Mouse (Mus musculus) thymus, adult 2 months (tissue): ENCODE data around the gene D17Wsu92e. TPM values are rescaled to one million over a fixed set of nuclear protein-coding genes. Genes with fewer than 3 reads are reported as not detected.

ENCODE experiments used
- DNase-seq: peaks from one replicate; pipeline ENCODE4 v3.0.0; 2021
- H3K27ac ChIP-seq: fragments of 200-500 bp; 2 replicates; pipeline ENCODE4 v1.5.1; 2012; ENCODE audit warnings: low read length, control low read depth; ENCODE audit not compliant: control insufficient read depth, insufficient read depth
- H3K27me3 ChIP-seq: fragments of 200-500 bp; 2 replicates; pipeline ENCODE4 v1.6.1; 2012; ENCODE audit warnings: mild to moderate bottlenecking, low read length, moderate library complexity, mixed read lengths; ENCODE audit not compliant: control insufficient read depth, insufficient read depth
- H3K36me3 ChIP-seq: fragments of 200-500 bp; 2 replicates; pipeline ENCODE4 v1.6.1; 2012; ENCODE audit warnings: mild to moderate bottlenecking, low read length, moderate library complexity; ENCODE audit not compliant: control insufficient read depth, insufficient read depth
- H3K4me1 ChIP-seq: fragments of 200-500 bp; replicated peaks from 2 replicates; pipeline ENCODE4 v1.6.1; 2012; ENCODE audit warnings: low read length; ENCODE audit not compliant: control insufficient read depth, insufficient read depth
- H3K4me3 ChIP-seq: fragments of 200-500 bp; 2 replicates; pipeline ENCODE4 v1.5.1; 2012; ENCODE audit warnings: mild to moderate bottlenecking, low read length, control low read depth, moderate library complexity; ENCODE audit not compliant: control insufficient read depth, insufficient read depth
- CTCF ChIP-seq: fragments of 200-500 bp; IDR thresholded peaks from 2 replicates; pipeline ENCODE4 v1.5.1; 2012; ENCODE audit warnings: mild to moderate bottlenecking, control low read depth, low read length, moderate library complexity, borderline replicate concordance; ENCODE audit not compliant: control insufficient read depth, poor library complexity, insufficient read depth; ENCODE audit errors: extremely low read depth
- POLR2A ChIP-seq: fragments of 200-500 bp; IDR thresholded peaks from 2 replicates; pipeline ENCODE4 v1.6.1; 2012; ENCODE audit warnings: mild to moderate bottlenecking, low read length, control low read depth, moderate library complexity; ENCODE audit not compliant: control insufficient read depth, poor library complexity, insufficient read depth; ENCODE audit errors: extremely low read depth
- WGBS: fragments of 180-500 bp; shearing (Covaris S2); methylation state at CpG from one replicate; pipeline ENCODE4 v1.1.7; 2018; 5-methylcytosine and 5-hydroxymethylcytosine counted together
- polyA plus RNA-seq: library from polyadenylated mRNA; depleted of rRNA; stranded (reverse); fragments of >200 nt; gene quantifications from 2 replicates; pipeline ENCODE4 v1.2.3, GENCODE M21; 2012

The D17Wsu92e gene
- polyA plus RNA-seq, 1 experiment: 97.5 TPM

DNA sequence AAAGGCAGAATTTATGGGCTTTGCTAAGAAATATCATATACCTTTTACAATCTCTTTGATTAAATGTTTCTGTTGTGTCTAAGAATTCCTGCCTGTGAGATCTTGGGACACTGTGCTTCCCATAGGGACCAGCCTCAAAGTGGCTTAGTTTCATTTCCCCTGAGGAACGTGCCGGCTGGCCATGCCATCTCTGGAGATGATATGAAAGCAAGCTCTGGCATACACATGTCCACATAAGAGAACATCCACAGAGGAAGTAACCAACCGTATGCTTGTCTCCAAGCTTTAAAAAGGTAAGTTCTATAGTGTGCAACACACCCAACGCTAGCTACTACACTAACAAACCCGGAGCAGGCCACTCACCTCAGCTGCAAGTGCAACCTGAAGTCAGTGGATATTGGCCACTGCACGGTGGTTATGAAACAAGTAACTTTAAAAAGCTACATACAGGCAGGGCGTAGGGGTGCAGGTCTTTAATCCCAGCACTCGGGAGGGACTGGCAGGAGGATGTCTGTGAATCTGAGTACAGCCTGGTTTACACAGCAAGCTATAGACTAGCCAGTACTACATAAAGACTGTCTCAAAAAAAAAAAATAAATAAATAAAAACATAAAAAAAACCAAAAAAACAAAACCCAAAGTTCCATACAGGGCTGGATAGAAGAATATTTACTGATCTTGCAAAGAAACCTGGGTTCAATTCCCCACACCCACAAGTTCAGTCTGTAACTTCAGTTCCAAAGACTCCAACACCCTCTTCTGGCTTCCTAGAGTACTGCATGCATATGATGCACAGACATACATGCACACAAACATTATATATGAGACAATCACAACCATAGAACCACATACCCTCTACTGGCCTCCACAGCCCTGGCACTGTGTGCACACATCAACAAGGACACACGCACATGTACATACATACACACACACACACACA is 19.5 kb downstream of the D17Wsu92e start:
- Histone ChIP-seq H3K27ac (no peak overlapping the region), H3K4me1 (peaks cover 20% of the 10 kb centered on the region), H3K36me3 (no peaks in the 10 kb centered on the region), H3K27me3 (no peaks in the 10 kb centered on the region), H3K4me3 (no peak overlapping the region)
- no peak for DNase-seq
- TF ChIP-seq CTCF (no peak), POLR2A (no peak)
- 60% methylated on average over 9 of the region's 9 CpGs for WGBS

DNA sequence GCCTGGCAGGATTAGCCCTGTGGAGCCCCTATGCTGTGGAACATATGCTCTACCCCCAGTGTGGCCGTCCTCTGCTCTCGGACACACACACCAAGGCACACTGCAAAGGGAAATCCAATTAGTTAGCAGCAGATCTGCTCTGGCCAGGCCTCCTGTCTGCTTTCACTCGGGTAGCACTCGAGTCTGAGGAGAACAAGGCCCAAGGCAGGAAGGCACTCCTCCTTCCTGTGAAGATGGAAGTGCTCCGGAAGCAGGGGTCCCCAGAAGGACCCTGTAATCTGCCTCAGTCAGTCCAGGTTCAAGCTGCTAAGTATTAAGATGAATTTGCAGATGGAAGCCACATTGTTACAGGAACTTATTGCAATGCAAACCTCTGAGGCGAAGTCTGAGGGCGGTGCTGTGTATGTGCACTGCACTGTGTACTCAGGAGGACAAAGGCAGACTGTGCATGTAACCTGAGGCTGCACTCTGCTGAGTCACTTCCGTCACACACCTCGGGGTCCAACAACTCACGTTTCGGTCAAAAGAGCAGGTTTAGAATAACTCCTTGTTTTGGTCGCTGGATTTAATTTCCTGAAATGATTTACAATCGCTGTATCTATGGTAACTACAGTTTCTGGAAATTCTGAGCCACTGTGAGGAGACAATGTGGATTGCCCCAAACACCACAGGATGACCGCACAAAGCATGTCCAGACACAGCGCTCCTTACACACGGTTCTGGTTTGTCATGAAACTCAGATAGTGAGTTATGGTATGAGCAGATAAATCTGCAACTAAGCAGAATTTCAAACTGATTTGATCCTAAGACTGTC is 20.5 kb downstream of the D17Wsu92e start:
- TF ChIP-seq CTCF: no peak
- no peak for TF ChIP-seq POLR2A
- H3K4me3 ChIP-seq: peak overlapping the region; percentile 4; the same call in 1 of the 2 replicates
- peak overlapping the region; percentile 83 for H3K27ac ChIP-seq
- H3K4me1 ChIP-seq: peaks cover 20% of the 10 kb centered on the region
- H3K36me3 ChIP-seq: no peaks in the 10 kb centered on the region
- no peaks in the 10 kb centered on the region for H3K27me3 ChIP-seq
- DNase-seq: peak; percentile 48
- 11% methylated on average over 16 of the region's 16 CpGs for WGBS

DNA sequence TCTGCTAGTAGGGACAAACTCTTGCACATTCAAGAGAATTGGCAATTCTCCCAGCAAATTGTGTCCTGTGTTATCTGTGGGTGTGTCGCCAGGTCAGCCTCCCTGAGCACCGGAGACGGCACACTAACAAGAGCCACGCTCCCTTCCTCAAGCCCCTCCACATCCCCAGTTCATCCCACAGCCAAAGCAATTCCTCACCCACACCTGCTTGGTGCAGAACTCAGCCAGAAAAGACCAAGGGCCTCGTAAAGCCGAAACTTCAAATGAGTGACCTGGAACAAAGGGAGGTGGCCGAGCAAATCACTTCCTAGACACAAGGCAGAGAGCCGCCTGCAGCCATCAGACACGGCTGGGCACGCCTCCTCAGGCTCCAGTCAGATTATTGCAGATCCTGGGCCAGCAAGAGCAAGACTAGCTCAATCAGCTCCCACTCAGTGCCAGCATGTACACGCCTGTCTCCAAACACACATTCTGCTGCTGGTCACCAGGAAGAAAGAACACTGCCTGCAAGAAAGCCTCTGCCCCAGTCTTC is 23.0 kb downstream of the D17Wsu92e start:
- no peaks in the 10 kb centered on the region for H3K27me3 ChIP-seq
- no peaks in the 10 kb centered on the region for H3K36me3 ChIP-seq
- TF ChIP-seq POLR2A: no peak
- TF ChIP-seq CTCF: no peak
- WGBS: 74% methylated on average over 11 of the region's 11 CpGs
- DNase-seq: no peak
- H3K27ac ChIP-seq: no peak overlapping the region
- peaks cover 28% of the 10 kb centered on the region for H3K4me1 ChIP-seq
- H3K4me3 ChIP-seq: no peak overlapping the region

DNA sequence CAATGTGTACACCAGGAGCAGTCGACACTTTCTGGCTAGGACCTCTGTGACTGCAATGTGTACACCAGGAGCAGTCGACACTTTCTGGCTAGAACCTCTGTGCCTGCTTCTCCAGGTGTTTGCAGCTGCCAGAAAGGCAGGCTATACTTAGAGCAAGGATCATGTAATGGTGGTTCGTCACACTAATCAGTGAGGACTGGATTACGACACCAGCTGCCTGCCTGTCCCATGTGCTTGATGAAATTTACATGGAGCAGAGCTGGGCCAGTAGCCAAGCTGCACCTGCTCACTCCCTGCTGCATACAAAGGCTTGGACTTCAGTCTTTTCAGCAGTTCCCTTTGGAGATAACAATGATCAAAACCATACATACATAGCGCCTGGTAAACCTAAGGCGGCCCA is 23.7 kb downstream of the D17Wsu92e start:
- no peak for TF ChIP-seq POLR2A
- TF ChIP-seq CTCF: no peak
- H3K27me3 ChIP-seq: no peaks in the 10 kb centered on the region
- H3K36me3 ChIP-seq: no peaks in the 10 kb centered on the region
- peaks cover 31% of the 10 kb centered on the region for H3K4me1 ChIP-seq
- H3K4me3 ChIP-seq: no peak overlapping the region
- no peak for DNase-seq
- H3K27ac ChIP-seq: no peak overlapping the region
- 66% methylated on average over 6 of the region's 6 CpGs for whole genome bisulfite sequencing

DNA sequence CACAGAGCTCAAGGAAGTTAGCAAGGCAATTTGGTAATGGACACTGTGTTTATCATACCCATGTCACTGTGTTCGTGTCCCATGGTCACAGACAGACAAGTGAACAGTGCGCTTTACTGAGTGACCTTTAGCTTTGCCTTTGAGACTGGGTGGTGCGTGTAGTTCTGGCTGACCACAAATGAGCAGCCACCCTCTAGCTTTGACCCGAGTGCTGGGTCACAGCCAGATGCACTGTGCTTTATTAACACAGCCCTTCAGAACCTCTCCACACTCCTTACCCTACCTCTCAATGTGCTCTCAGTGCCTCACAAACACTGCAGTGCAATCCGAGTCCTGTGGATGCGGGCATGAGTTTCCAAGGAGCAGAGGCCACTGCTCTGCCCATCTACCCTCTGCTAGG is 27.3 kb downstream of the D17Wsu92e start:
- no peak for DNase-seq
- Histone ChIP-seq H3K36me3 (no peaks in the 10 kb centered on the region), H3K27ac (no peak overlapping the region), H3K4me3 (no peak overlapping the region), H3K27me3 (no peaks in the 10 kb centered on the region), H3K4me1 (peaks cover 22% of the 10 kb centered on the region)
- WGBS: 88% methylated on average over 6 of the region's 6 CpGs
- no peak for TF ChIP-seq CTCF
- no peak for TF ChIP-seq POLR2A

DNA sequence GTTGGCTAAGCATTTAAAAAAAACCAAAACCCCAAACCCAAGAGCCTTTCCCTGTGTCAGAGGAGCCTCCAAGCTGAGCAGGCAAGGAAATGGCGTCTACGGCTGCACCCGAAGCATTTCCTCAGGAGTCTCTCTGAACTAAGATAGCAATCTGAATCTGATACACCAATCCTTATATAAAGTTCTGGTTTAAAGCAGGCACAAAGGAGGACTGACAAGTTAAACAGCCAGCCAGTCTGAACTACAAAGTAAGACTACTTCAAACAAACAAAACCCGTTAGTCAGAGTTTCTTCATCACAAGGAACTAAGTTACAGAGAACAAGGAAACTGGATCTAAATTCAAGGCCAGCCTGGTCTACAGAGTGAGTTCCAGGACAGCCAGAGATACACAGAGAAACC is 27.9 kb downstream of the D17Wsu92e start:
- DNase-seq: no peak
- H3K4me1 ChIP-seq: peaks cover 21% of the 10 kb centered on the region
- H3K27ac ChIP-seq: no peak overlapping the region; the same call in 1 of the 2 replicates
- H3K36me3 ChIP-seq: no peaks in the 10 kb centered on the region
- TF ChIP-seq CTCF (no peak), POLR2A (no peak)
- no peak overlapping the region for H3K4me3 ChIP-seq
- WGBS: 7% methylated on average over 4 of the region's 4 CpGs
- H3K27me3 ChIP-seq: no peaks in the 10 kb centered on the region
